Mouse (Mus musculus) bone marrow macrophage, adult 2 months (primary cell): Measurements from ENCODE around the gene Syt1.

Experiments
- CTCF ChIP-seq: IDR thresholded peaks from 2 replicates; pipeline ENCODE4 v1.5.1; 2012; ENCODE audit warnings: low read depth, mild to moderate bottlenecking, low read length, moderate library complexity
- POLR2A ChIP-seq: IDR thresholded peaks from 2 replicates; pipeline ENCODE4 v1.6.1; 2012; ENCODE audit warnings: mild to moderate bottlenecking, low read depth, low read length, borderline replicate concordance

DNA sequence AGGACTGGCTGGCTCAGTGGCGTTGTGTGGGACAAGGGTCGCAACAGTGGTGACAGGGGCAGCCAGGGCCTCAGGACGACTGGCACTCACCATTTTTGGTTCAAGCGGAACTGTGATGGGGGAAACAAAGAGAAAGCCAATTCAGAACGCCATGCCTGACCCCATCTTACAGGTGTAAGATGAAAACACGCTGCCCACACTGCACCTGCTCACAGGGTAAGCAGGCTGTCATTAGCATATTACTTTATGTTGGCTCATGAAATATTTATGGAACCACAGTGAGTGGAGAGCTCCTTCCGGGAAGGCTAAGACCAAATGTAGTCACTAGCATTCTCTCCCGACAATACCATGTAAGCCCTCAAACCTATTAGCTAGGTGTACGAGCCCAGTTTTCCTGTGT is 319.8 kb downstream of the Syt1 start:
- no peak for TF ChIP-seq POLR2A
- no peak for TF ChIP-seq CTCF
